Mouse (Mus musculus): ENCODE results near the gene Tacstd2.

GRCm38 (mm10) chr6:67531822-67532162, 3.8 kb downstream of the Tacstd2 start:
- TF ChIP-seq POLR2A (IDR thresholded peaks at IDR 0.05; ENCODE audit: control insufficient read depth in 1 of 2, insufficient read depth in 1 of 2, low read depth in 1 of 2, low read length in 2 of 2, poor library complexity in 1 of 2), result no peak
- TF ChIP-seq GATA1 (IDR thresholded peaks at IDR 0.05; ENCODE audit: low read depth, low read length), result no peak
- no peak for TF ChIP-seq HCFC1 (IDR thresholded peaks at IDR 0.05; ENCODE audit: low read depth, low read length)
- TF ChIP-seq ELF1 (IDR thresholded peaks at IDR 0.05; ENCODE audit: low read depth, low read length), result no peak
- no peak for TF ChIP-seq E2F4 (IDR thresholded peaks at IDR 0.05; ENCODE audit: borderline replicate concordance, low read depth, low read length)
